Mouse (Mus musculus): ENCODE data around the gene Itk.

- no peak for TF ChIP-seq CTCF (IDR thresholded peaks at IDR 0.05; ENCODE audit: borderline replicate concordance, insufficient read depth, low read depth, low read length)
- TF ChIP-seq POLR2A (IDR thresholded peaks at IDR 0.05; ENCODE audit: borderline replicate concordance, insufficient read depth, low read length): no peak
Observed at GRCm38 (mm10) chr11:46421086-46421888, 32.0 kb upstream of the Itk start.

Data from cerebellum, adult 2 months (tissue).